Mouse (Mus musculus): ENCODE data around the gene Ces1d. TPM values are rescaled to one million over a fixed set of nuclear protein-coding genes. Genes with fewer than 3 reads are reported as not detected.
"Not testable (repeated sequence)": the region's sequence is repeated elsewhere in the genome, so short reads cannot be mapped to it uniquely, and the experiment has no call there.

Ces1d gene
- polyA plus RNA-seq, 1 experiment from 2014 or later: not detected

DNA sequence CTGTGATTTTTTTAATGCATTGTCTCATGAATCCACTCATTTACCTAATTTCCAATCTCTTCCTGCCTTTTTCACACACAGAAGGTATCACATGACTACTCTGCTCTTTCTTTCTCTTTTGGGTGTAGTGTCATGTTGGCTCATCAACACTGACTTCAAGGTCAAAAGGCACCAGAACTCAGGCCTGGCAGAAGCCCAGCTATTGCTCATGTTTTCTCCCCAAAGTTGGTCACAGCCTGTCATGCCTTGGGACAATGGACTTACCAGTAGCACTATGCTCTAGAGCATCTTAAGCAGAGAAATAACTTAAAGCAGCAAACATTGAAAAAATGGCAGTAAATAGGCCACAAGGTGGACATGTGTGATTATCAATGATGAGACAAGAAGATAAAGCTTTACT, 13.5 kb upstream of the Ces1d start:
- Histone ChIP-seq H3K36me3 (no peaks in the 10 kb centered on the region), H3K4me3 (no peak overlapping the region), H3K9ac (replicated peaks) (no peak overlapping the region), H3K4me1 (no peaks in the 10 kb centered on the region), H3K27ac (replicated peaks) (no peak overlapping the region), H3K27me3 (no peaks in the 10 kb centered on the region), H3K4me2 (replicated peaks) (no peak overlapping the region), H3K9me3 (no peaks in the 10 kb centered on the region)
- ATAC-seq (replicated peaks): no peak

DNA sequence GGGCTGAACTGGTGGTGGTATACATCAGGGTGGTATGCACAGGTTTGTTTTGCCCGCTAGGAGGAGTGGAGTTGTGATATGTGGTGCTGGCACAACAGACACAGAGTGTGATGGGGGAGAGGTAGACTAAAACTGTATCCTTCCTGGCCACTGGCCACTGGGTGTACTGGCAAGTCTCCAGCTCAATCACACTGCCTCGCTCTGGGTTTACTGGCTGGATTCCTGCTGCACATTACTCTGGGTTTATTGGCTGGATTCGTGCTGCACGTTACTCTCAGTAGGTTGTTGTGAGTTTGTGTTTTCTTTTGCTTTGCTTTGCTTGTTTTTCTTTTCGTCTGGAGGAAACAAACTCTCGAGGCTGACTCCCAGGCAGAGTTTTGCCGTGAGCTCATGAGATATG, 1.5 kb upstream of the Ces1d start:
- WGBS: 52% methylated on average over 7 of the region's 7 CpGs
- not testable (repeated sequence) for H3K9ac ChIP-seq (replicated peaks); H3K4me1 ChIP-seq; H3K27ac ChIP-seq (replicated peaks); ATAC-seq (replicated peaks); H3K36me3 ChIP-seq; H3K4me2 ChIP-seq (replicated peaks); H3K4me3 ChIP-seq; H3K9me3 ChIP-seq; H3K27me3 ChIP-seq

DNA sequence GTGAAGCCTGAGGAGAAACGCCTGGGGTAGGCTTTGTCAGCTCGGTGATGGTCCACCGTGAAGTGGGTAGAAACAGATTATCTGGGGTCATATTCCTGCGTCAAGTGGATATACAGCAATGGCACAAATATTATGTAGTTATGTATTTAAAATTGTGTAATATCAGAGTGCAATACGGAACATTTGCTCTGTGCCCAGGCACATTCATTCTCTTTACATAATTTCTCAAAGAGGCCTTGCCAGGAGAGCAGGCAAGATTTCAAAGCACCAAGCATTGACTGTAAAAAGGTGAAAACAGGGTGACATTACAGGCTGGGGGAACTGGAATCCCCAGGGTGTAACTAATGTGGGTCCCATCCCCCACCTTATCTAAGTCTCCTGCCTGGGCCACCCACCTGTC, 1.2 kb downstream of the Ces1d start:
- no peak overlapping the region for H3K9ac ChIP-seq (replicated peaks)

DNA sequence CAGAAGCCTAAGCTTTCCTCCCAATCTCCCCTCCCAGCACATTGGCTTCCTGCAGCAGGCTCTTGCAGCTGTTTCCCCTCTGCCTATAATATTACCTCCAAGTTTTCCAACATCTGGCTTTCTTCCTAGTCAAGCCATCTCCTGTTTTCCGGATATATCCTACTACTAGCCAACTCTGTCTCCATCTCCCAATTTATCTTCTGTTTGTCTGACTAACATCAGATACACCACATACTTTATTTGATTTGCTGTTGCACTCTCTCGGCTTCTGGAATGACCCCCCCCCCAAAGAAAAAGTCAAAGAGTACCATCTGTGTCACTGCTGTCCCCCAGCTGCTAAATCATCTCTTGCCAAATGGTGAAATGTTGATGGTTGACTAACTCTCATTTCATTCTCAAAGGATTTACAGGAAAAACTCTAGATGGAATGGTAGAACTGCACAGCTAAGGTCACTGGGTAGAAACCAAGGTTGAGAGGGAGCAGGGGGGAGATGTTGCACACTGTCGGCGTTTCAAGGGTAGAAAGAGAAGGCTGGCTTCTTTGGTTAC, 17.0 kb downstream of the Ces1d start:
- Histone ChIP-seq H3K9ac (replicated peaks) (no peak overlapping the region), H3K4me1 (no peaks in the 10 kb centered on the region), H3K4me2 (replicated peaks) (no peak overlapping the region), H3K36me3 (no peaks in the 10 kb centered on the region), H3K27me3 (no peaks in the 10 kb centered on the region), H3K4me3 (no peak overlapping the region), H3K27ac (replicated peaks) (no peak overlapping the region), H3K9me3 (no peaks in the 10 kb centered on the region)
- WGBS: 89% methylated on average over 4 of the region's 4 CpGs
- ATAC-seq (replicated peaks): no peak

More for the DNA sequence above, 1.2 kb downstream of the Ces1d start:
- H3K4me1 ChIP-seq: no peaks in the 10 kb centered on the region
- no peak overlapping the region for H3K27ac ChIP-seq (replicated peaks)
- H3K36me3 ChIP-seq: no peaks in the 10 kb centered on the region
- no peaks in the 10 kb centered on the region for H3K9me3 ChIP-seq
- no peaks in the 10 kb centered on the region for H3K27me3 ChIP-seq
- 94% methylated on average over 5 of the region's 5 CpGs for WGBS
- no peak for ATAC-seq (replicated peaks)
- no peak overlapping the region for H3K4me2 ChIP-seq (replicated peaks)
- H3K4me3 ChIP-seq: no peak overlapping the region

DNA sequence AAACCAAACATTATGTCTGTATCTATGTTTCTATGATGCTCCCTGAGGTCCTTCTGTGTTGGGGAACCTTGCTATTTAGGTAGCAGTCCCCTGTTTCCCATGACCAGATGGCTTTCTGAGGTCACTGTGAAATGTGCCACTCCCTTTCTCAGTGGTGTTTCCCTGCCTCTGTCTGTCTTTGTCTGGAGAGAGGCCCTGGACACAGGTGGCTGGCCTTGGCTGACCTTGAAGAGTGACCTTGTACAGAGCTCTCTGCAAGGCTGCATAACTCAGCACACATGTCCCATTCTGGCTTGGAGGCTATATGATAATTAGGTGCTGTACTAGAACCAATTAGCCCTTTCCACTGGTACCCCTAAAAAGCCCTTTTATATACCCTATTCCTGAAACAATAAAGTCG, 21.0 kb downstream of the Ces1d start:
- no peaks in the 10 kb centered on the region for H3K36me3 ChIP-seq
- no peak overlapping the region for H3K4me3 ChIP-seq
- no peaks in the 10 kb centered on the region for H3K27me3 ChIP-seq
- no peaks in the 10 kb centered on the region for H3K9me3 ChIP-seq
- H3K9ac ChIP-seq (replicated peaks): no peak overlapping the region
- no peak overlapping the region for H3K4me2 ChIP-seq (replicated peaks)
- no peak for ATAC-seq (replicated peaks)
- H3K4me1 ChIP-seq: no peaks in the 10 kb centered on the region
- 18% methylated on average over 1 of the region's 1 CpGs for WGBS
- H3K27ac ChIP-seq (replicated peaks): no peak overlapping the region

DNA sequence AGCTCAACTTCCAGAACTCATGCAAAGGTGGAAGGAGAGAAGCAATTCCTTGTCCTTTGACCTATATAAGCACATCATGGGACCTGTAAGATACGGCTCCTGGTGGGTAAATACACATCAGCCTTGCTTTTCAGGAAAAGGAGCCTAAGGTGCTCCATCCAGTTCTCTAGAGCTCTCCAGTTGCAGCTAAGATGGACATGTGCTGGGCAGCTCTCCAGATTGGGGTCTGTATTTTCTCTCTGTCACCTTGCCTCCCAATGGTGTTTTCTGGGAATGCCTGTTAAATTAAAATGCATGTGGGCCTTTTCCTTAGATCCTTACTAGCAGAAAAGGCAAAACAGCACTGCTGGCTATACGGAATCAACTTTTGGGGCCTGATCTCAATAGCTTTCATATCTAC, 23.1 kb downstream of the Ces1d start:
- no peak overlapping the region for H3K4me2 ChIP-seq (replicated peaks)
- H3K36me3 ChIP-seq: no peaks in the 10 kb centered on the region
- 85% methylated on average over 2 of the region's 2 CpGs for WGBS
- H3K27ac ChIP-seq (replicated peaks): no peak overlapping the region
- H3K4me3 ChIP-seq: no peak overlapping the region
- no peak overlapping the region for H3K9ac ChIP-seq (replicated peaks)
- no peaks in the 10 kb centered on the region for H3K4me1 ChIP-seq
- H3K9me3 ChIP-seq: no peaks in the 10 kb centered on the region
- no peaks in the 10 kb centered on the region for H3K27me3 ChIP-seq
- no peak for ATAC-seq (replicated peaks)

DNA sequence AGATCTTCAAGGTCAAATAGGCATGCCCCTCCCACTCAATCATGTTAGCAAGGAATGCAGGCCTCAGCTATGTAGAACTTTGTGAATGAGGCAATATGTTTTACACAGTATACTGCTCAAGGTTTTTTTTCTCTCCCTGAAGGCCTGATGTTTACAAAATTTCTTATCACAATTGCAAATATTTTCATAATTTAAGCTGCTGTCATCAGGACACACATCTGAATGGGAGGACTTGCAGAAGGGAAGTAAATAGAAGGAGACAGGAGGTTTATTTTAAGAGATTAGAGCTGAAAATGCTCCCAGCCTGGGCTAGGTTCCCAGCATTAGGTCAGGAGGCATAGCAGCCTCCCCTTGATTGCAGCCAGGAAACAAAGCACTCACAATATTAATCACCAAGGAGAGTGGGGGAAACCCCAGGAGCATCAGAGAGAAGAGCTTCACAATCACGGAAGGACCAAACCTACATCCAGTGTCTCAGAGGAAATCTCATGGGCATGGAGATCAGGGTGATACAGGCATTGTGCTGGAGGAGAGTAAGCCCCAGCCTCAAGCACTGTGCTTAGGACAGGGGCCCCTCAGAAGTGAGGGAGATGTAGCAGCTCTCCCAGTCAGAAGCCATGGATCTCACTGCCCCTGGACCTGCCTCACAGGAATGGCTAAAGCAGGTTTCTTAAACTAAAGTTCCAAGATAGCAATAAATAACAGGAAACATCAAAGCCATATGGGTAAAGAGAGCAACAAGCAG, 25.6 kb downstream of the Ces1d start:
- no peak overlapping the region for H3K4me2 ChIP-seq (replicated peaks)
- H3K4me3 ChIP-seq: no peak overlapping the region
- H3K9ac ChIP-seq (replicated peaks): no peak overlapping the region
- no peaks in the 10 kb centered on the region for H3K9me3 ChIP-seq
- ATAC-seq (replicated peaks): no peak
- no peaks in the 10 kb centered on the region for H3K36me3 ChIP-seq
- H3K4me1 ChIP-seq: no peaks in the 10 kb centered on the region
- no peaks in the 10 kb centered on the region for H3K27me3 ChIP-seq
- WGBS: 52% methylated on average over 1 of the region's 1 CpGs
- H3K27ac ChIP-seq (replicated peaks): no peak overlapping the region

DNA sequence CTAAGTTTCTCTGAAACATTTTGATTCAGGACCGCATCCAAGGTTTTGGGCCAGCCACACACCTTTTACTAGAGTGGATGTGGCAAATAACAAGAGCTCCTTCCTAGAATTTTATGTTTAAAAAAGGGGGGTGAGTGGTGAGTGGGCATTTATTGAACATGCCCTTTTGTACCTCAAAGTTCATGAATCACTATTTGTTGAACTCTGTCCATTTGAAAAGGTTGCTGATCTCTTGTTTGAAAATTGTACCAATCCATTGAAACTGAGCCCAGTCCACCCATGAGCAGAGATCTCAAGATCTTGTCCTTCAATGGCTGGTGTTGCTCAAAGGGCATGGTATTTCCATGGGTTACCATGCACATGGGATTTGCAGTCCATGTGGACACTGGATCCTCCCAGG, 34.3 kb downstream of the Ces1d start:
- H3K4me1 ChIP-seq: no peaks in the 10 kb centered on the region
- ATAC-seq (replicated peaks): no peak
- no peak overlapping the region for H3K27ac ChIP-seq (replicated peaks)
- no peaks in the 10 kb centered on the region for H3K27me3 ChIP-seq
- H3K9me3 ChIP-seq: no peaks in the 10 kb centered on the region
- no peak overlapping the region for H3K4me3 ChIP-seq
- no peak overlapping the region for H3K9ac ChIP-seq (replicated peaks)
- WGBS: 89% methylated on average over 1 of the region's 1 CpGs
- no peak overlapping the region for H3K4me2 ChIP-seq (replicated peaks)
- H3K36me3 ChIP-seq: no peaks in the 10 kb centered on the region

GRCm38 (mm10) chr8:93151401-93151800, 46.2 kb downstream of the Ces1d start:
- 93% methylated on average over 1 of the region's 1 CpGs for WGBS
- no peaks in the 10 kb centered on the region for H3K4me1 ChIP-seq
- H3K36me3 ChIP-seq: no peaks in the 10 kb centered on the region
- H3K4me3 ChIP-seq: no peak overlapping the region
- H3K9me3 ChIP-seq: no peaks in the 10 kb centered on the region
- no peak overlapping the region for H3K9ac ChIP-seq (replicated peaks)
- no peak overlapping the region for H3K27ac ChIP-seq (replicated peaks)
- ATAC-seq (replicated peaks): no peak
- no peaks in the 10 kb centered on the region for H3K27me3 ChIP-seq
- no peak overlapping the region for H3K4me2 ChIP-seq (replicated peaks)

GRCm38 (mm10) chr8:93147331-93147730, 50.3 kb downstream of the Ces1d start:
- Histone ChIP-seq H3K4me1 (no peaks in the 10 kb centered on the region), H3K4me3 (no peak overlapping the region), H3K9ac (replicated peaks) (no peak overlapping the region), H3K9me3 (no peaks in the 10 kb centered on the region), H3K36me3 (no peaks in the 10 kb centered on the region), H3K27ac (replicated peaks) (no peak overlapping the region), H3K4me2 (replicated peaks) (no peak overlapping the region), H3K27me3 (no peaks in the 10 kb centered on the region)
- ATAC-seq (replicated peaks): no peak

DNA sequence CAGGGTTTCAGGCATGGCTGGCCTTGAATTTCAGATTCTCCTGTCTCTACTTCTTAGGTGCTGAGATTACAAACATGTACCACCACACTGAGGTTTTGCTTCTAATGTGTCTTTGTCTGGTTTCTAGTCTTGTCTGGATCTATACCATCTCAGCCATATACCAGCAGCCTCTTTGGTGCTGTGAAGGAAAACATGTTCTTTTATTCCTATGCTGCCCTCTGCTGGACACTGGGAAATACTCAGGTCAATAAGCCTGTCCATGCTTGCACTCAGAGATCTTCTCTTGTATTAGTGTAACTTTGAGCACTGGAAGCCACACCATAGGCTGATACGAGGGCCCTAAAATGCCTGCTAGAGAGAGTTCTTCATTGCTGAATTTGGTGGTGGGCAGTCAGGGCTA, 56.9 kb downstream of the Ces1d start:
- Histone ChIP-seq H3K4me1 (no peaks in the 10 kb centered on the region), H3K4me2 (replicated peaks) (no peak overlapping the region), H3K27me3 (no peaks in the 10 kb centered on the region), H3K27ac (replicated peaks) (no peak overlapping the region), H3K9me3 (no peaks in the 10 kb centered on the region), H3K4me3 (no peak overlapping the region), H3K36me3 (no peaks in the 10 kb centered on the region), H3K9ac (replicated peaks) (no peak overlapping the region)
- 44% methylated on average over 1 of the region's 1 CpGs for WGBS
- no peak for ATAC-seq (replicated peaks)

- H3K36me3 ChIP-seq: no peaks in the 10 kb centered on the region
- no peak overlapping the region for H3K4me2 ChIP-seq (replicated peaks)
- no peaks in the 10 kb centered on the region for H3K4me1 ChIP-seq
- H3K27ac ChIP-seq (replicated peaks): no peak overlapping the region
- ATAC-seq (replicated peaks): no peak
- no peaks in the 10 kb centered on the region for H3K27me3 ChIP-seq
- no peak overlapping the region for H3K4me3 ChIP-seq
- no peaks in the 10 kb centered on the region for H3K9me3 ChIP-seq
- no peak overlapping the region for H3K9ac ChIP-seq (replicated peaks)
- 95% methylated on average over 2 of the region's 2 CpGs for WGBS
These were observed 65.4 kb downstream of the Ces1d start for GRCm38 (mm10) chr8:93132196-93132595.

All from forebrain, embryonic 15.5 days (tissue).